9 mouse cellular contexts compared by ENCODE assay signal in the genomic region with DNA sequence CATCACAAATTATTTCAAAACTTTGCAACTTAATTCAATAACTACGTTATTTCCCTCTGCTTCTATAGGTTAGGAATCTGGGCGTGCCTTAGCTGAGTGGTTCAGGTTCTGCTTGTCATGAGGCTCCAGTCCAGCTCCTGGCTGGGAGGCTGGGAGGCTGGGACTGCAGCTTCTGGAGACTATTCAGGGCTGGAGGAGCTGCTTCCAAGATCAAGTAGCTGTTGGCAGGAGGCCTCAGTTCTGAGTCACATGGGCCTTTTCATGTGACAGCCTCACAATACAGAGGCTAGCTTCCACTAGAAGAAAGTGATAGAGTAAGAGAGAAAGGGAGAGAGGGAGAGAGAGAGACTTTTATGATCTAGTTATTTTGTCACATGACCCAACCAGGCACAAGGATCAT.
DNase-seq lines count a peak whose midpoint lies in the region; ATAC-seq lines count a peak whose summit lies in the region.
"Had no signal": no experiment of that assay in that cellular context is flagged by ENCODE, and none has a peak within 500 bp of the region (broad histone marks: within the 10 kb centered on the region; RNA-seq: fewer than 3 reads in every experiment).

No protein-coding gene starts in this region.

- no peak overlapping the region for H3K4me3 ChIP-seq in hindbrain, embryonic 16.5 days (ENCODE audit: low read length)
- H3K4me3 ChIP-seq in hindbrain, embryonic 10.5 days: no peak overlapping the region
- H3K4me3 ChIP-seq in liver, embryonic 12.5 days: no peak overlapping the region
- H3K4me3 ChIP-seq: midbrain, embryonic 12.5 days had no signal

- ATAC-seq in hindbrain, embryonic 16.5 days: peak; percentile 86
- ATAC-seq in liver, embryonic 12.5 days: no peak

- no peak overlapping the region for H3K9ac ChIP-seq in hindbrain, embryonic 16.5 days (ENCODE audit: low read depth, low read length)
- H3K9ac ChIP-seq in liver, embryonic 12.5 days: no peak overlapping the region
- H3K9ac ChIP-seq: midbrain, embryonic 12.5 days had no signal

- H3K9me3 ChIP-seq in hindbrain, embryonic 16.5 days (ENCODE audit: control insufficient read depth, low read length): no peaks in the 10 kb centered on the region
- H3K9me3 ChIP-seq in hindbrain, embryonic 10.5 days: no peaks in the 10 kb centered on the region
- no peaks in the 10 kb centered on the region for H3K9me3 ChIP-seq in liver, embryonic 12.5 days (replicated peaks)
- H3K9me3 ChIP-seq: midbrain, embryonic 12.5 days had no signal

- H3K36me3 ChIP-seq in hindbrain, embryonic 16.5 days (ENCODE audit: control insufficient read depth, insufficient read depth, low read length): no peaks in the 10 kb centered on the region
- no peaks in the 10 kb centered on the region for H3K36me3 ChIP-seq in hindbrain, embryonic 10.5 days
- H3K36me3 ChIP-seq in liver, embryonic 12.5 days: no peaks in the 10 kb centered on the region
- H3K36me3 ChIP-seq: midbrain, embryonic 12.5 days had no signal

- H3K4me1 ChIP-seq in hindbrain, embryonic 16.5 days (ENCODE audit: control insufficient read depth, insufficient read depth, low read depth, low read length): no peaks in the 10 kb centered on the region
- H3K4me1 ChIP-seq in hindbrain, embryonic 10.5 days (replicated peaks): peaks cover 22% of the 10 kb centered on the region
- no peaks in the 10 kb centered on the region for H3K4me1 ChIP-seq in liver, embryonic 12.5 days

- H3K27ac ChIP-seq in hindbrain, embryonic 16.5 days (ENCODE audit: low read depth, low read length): no peak overlapping the region
- H3K27ac ChIP-seq in hindbrain, embryonic 10.5 days: no peak overlapping the region
- H3K27ac ChIP-seq in liver, embryonic 12.5 days: no peak overlapping the region
- H3K27ac ChIP-seq: midbrain, embryonic 12.5 days had no signal

- DNase-seq in hindbrain, embryonic 10.5 days (ENCODE audit: low spot score): no peak
- DNase-seq in adrenal gland, postnatal 36 days: peak; percentile 67 to 75
- DNase-seq in gastrocnemius, postnatal 10 days: peak; percentile 52
- DNase-seq in kidney, postnatal 36 days: peak; percentile 20 to 37
- peak; percentile 86 for DNase-seq in lung, postnatal 36 days
- DNase-seq in c-Kit-positive CD71-positive TER-119-positive erythroid progenitor cells, embryonic 14.5 days (ENCODE audit: low spot score): no peak

- WGBS in hindbrain, embryonic 16.5 days: 73% methylated on average over 2 of the region's 2 CpGs
- 90% methylated on average over 2 of the region's 2 CpGs for WGBS in hindbrain, embryonic 10.5 days
- 78% methylated on average over 2 of the region's 2 CpGs for WGBS in liver, embryonic 12.5 days (ENCODE audit: insufficient replicate concordance)

- H3K27me3 ChIP-seq in hindbrain, embryonic 16.5 days (replicated peaks; ENCODE audit: control insufficient read depth, insufficient read depth, low read length): no peaks in the 10 kb centered on the region
- H3K27me3 ChIP-seq in hindbrain, embryonic 10.5 days (ENCODE audit: insufficient read depth, poor library complexity, severe bottlenecking): no peaks in the 10 kb centered on the region
- H3K27me3 ChIP-seq in liver, embryonic 12.5 days (replicated peaks): no peaks in the 10 kb centered on the region
- H3K27me3 ChIP-seq: midbrain, embryonic 12.5 days had no signal

- no peak overlapping the region for H3K4me2 ChIP-seq in hindbrain, embryonic 16.5 days (ENCODE audit: low read length)
- no peak overlapping the region for H3K4me2 ChIP-seq in liver, embryonic 12.5 days
- H3K4me2 ChIP-seq: midbrain, embryonic 12.5 days had no signal

Comparison
In these comparisons a context has a peak if more than half of its experiments do, and no peak if none do; other contexts are left out.
1. DNase-seq: peak in adrenal gland, postnatal 36 days (2 of 2), gastrocnemius, postnatal 10 days (single experiment), kidney, postnatal 36 days (2 of 2) and lung, postnatal 36 days (single experiment); none in hindbrain, embryonic 10.5 days (single experiment) and c-Kit-positive CD71-positive TER-119-positive erythroid progenitor cells, embryonic 14.5 days (single experiment).